Comparison of ENCODE assay signal across 8 mouse cellular contexts in the genomic region with DNA sequence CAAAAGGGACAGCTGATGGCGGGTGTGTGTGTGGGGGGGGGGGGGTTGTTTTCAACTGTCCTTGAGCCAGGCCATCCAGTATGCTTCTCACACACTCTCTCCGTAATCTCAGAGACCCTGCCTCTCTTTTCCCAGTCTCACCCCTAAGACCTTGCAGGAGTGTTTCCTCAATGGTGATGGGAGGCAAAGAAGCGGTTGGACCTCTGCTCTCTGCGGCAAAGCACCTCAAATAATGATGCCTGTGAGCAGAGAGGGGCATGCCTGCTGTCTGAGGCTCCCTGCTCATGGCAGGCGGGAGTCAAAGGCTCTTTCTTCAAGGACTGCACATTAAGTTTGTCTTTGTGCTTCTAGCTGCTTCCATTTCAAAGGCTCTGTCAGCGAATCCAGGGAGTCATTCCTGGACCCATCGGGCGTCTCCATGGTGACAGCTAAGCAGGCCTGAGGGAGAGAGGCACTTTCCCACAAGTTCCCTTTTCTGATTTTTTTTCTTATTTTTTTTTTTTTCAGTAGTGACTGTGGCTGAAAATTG. TPM values are rescaled to one million over a fixed set of nuclear protein-coding genes. Genes with fewer than 3 reads are reported as not detected.
A peak's percentile ranks its signal among the peaks of the same experiment; 100 is the strongest.
DNase-seq lines count a peak whose midpoint lies in the region; ATAC-seq lines count a peak whose summit lies in the region.

No protein-coding gene starts in this region.

- no peak overlapping the region for H3K9ac ChIP-seq in forebrain, embryonic 15.5 days (replicated peaks)
- no peak overlapping the region; the same call in 1 of the 2 replicates for H3K9ac ChIP-seq in neural tube, embryonic 12.5 days

- peak; percentile 15 for DNase-seq in adrenal gland, adult 2 months
- DNase-seq in adrenal gland, postnatal 4 days (ENCODE audit: low spot score in 2 of 2) = no peak
- DNase-seq in left cerebral cortex, adult 11 months (ENCODE audit: low spot score) = peak; percentile 28
- DNase-seq in gastrocnemius, adult 18-20 months (ENCODE audit: low spot score) = no peak
- no peak for DNase-seq in ovary, postnatal 10 days (ENCODE audit: low spot score)
- DNase-seq in urinary bladder, postnatal 36 days (ENCODE audit: low spot score in 2 of 2) = no peak

- ATAC-seq in forebrain, embryonic 15.5 days (replicated peaks) = peak; percentile 73
- peak; percentile 70 for ATAC-seq in neural tube, embryonic 12.5 days (ENCODE audit: low FRiP score, low read depth)

- no peak overlapping the region for H3K4me3 ChIP-seq in forebrain, embryonic 15.5 days
- no peak overlapping the region for H3K4me3 ChIP-seq in neural tube, embryonic 12.5 days

- no peaks in the 10 kb centered on the region for H3K27me3 ChIP-seq in forebrain, embryonic 15.5 days
- no peaks in the 10 kb centered on the region for H3K27me3 ChIP-seq in neural tube, embryonic 12.5 days (replicated peaks)

- peaks cover 41% of the 10 kb centered on the region for H3K4me1 ChIP-seq in forebrain, embryonic 15.5 days
- H3K4me1 ChIP-seq in neural tube, embryonic 12.5 days = peaks cover 38% of the 10 kb centered on the region

- 3% methylated on average over 8 of the region's 8 CpGs for WGBS in forebrain, embryonic 15.5 days
- 14% methylated on average over 8 of the region's 8 CpGs for WGBS in neural tube, embryonic 12.5 days

- H3K36me3 ChIP-seq in forebrain, embryonic 15.5 days = no peaks in the 10 kb centered on the region
- no peaks in the 10 kb centered on the region for H3K36me3 ChIP-seq in neural tube, embryonic 12.5 days

- H3K4me2 ChIP-seq in forebrain, embryonic 15.5 days (replicated peaks) = peak overlapping the region; percentile 20; the same call in 1 of the 2 replicates
- no peak overlapping the region for H3K4me2 ChIP-seq in neural tube, embryonic 12.5 days (replicated peaks)

- peak overlapping the region; percentile 83 for H3K27ac ChIP-seq in forebrain, embryonic 15.5 days (replicated peaks)
- peak overlapping the region; percentile 50; the same call in 1 of the 2 replicates for H3K27ac ChIP-seq in neural tube, embryonic 12.5 days

- no peaks in the 10 kb centered on the region for H3K9me3 ChIP-seq in forebrain, embryonic 15.5 days
- no peaks in the 10 kb centered on the region for H3K9me3 ChIP-seq in neural tube, embryonic 12.5 days

RNA-seq across cellular contexts. Expression of gene Medag, which starts 31.1 kb away (rescaled TPM):
- total RNA-seq in adrenal gland, adult 2 months (2021) = 1 to 10 TPM; 3.4 to 8.8 TPM
- 4.1 and 4.6 TPM in 2 replicates for polyA plus RNA-seq in adrenal gland, adult 2 months (2012; rRNA removed)
- 1 to 10 TPM; 4.5 to 5.3 TPM for total RNA-seq in adrenal gland, postnatal 4 days (2021)
- 0.95 and 1.7 TPM in 2 replicates for polyA plus RNA-seq in forebrain, embryonic 15.5 days (2015; fragmentation: Nextera tagmentation; extraction: Ambion mirVana)
- polyA plus RNA-seq in neural tube, embryonic 12.5 days (2016; fragmentation: Nextera tagmentation; extraction: Ambion mirVana) = 0.51 and 0.74 TPM in 2 replicates
- total RNA-seq in gastrocnemius, adult 18-20 months (2021) = 10 to 100 TPM in 1 of 2 experiments, 1 to 10 TPM in 1; 9.5 to 15.6 TPM

RNA-seq across cellular contexts. Expression of gene Tex26, which starts 59.0 kb away (rescaled TPM):
- under 1 TPM in 1 of 2 experiments, not detected in 1; 0.31 TPM for total RNA-seq in adrenal gland, adult 2 months (2021)
- not detected in 2 replicates for polyA plus RNA-seq in adrenal gland, adult 2 months (2012; rRNA removed)
- under 1 TPM; 0.31 to 0.51 TPM for total RNA-seq in adrenal gland, postnatal 4 days (2021)
- 1.3 and 2.1 TPM in 2 replicates for polyA plus RNA-seq in forebrain, embryonic 15.5 days (2015; fragmentation: Nextera tagmentation; extraction: Ambion mirVana)
- 0.46 and 0.68 TPM in 2 replicates for polyA plus RNA-seq in neural tube, embryonic 12.5 days (2016; fragmentation: Nextera tagmentation; extraction: Ambion mirVana)
- total RNA-seq in gastrocnemius, adult 18-20 months (2021) = not detected

Comparison
In these comparisons a context has a peak if more than half of its experiments do, and no peak if none do; other contexts are left out.
1. DNase-seq: peak in adrenal gland, adult 2 months (single experiment) and left cerebral cortex, adult 11 months (single experiment); none in adrenal gland, postnatal 4 days (0 of 2), gastrocnemius, adult 18-20 months (single experiment), ovary, postnatal 10 days (single experiment) and urinary bladder, postnatal 36 days (0 of 2).